Mouse (Mus musculus) kidney, adult 9 months (tissue): ENCODE measurements around the gene Retnla.
A peak's percentile ranks its signal among the peaks of the same experiment; 100 is the strongest.
"Not testable (repeated sequence)": the region's sequence is repeated elsewhere in the genome, so short reads cannot be mapped to it uniquely, and the experiment has no call there.

ENCODE experiments used
- DNase-seq: peaks from one replicate; pipeline ENCODE4 v3.0.0; 2022

Retnla gene

DNA sequence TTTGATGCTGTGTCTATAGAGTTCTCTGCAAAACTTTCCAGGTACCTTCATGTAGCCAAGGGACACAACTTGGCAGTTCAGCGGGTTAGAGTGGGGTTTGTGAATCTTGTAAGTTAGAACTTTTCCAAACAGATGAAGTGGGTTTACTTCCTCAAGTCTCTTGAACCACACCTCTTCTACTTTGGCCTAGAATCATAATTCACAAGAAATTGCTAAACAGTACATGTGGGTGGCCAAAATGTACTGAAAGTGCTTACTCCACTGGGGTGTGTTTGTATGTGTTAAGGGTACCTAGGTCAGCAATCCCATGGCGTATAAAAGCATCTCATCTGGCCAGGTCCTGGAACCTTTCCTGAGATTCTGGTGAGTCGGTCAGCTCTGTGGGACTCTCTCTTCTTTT is at the start of gene Retnla:
Gene Retnla, plus strand, starts transcription at position 286 of the 400 bp plus-strand sequence.
- DNase-seq, result no peak

DNA sequence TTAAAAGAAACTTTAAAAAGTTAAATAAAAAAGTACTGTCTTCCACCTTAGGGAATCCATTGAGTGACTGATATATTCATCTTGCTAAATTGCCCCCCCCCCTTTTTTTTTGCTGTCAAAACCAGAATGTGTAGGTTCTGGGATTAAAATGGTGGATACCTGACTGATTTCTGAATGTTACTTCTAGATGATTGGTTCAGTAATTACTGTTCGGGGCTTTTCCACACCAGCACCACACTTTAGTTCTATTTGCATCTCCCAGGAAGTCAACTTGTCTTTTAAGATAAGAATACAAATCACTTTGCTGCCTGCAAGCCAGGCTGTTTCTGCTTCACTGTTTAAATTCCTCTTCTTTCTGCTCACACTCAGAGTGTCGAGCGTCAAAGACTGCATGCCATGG is 44.1 kb upstream of the Retnla start:
- DNase-seq, result no peak

DNA sequence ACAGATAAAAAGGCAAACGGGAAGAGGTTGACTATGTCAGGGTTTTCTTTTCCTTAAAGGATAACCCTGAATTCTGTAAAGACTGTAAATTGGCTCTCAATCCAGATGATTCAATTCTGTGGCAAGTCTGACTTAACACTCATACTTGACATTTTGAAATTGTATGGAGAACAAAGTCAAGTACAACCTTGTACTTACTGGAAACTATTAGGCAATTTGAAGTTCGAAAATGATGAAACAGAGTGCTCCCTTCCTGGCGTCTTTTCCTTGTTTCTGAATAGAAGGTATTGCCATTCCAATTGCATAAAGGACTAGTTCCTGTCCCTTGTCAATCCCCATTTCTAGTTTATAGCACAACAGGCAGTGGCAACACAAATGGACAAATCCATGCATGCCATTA is 42.9 kb upstream of the Retnla start:
- no peak for DNase-seq

DNA sequence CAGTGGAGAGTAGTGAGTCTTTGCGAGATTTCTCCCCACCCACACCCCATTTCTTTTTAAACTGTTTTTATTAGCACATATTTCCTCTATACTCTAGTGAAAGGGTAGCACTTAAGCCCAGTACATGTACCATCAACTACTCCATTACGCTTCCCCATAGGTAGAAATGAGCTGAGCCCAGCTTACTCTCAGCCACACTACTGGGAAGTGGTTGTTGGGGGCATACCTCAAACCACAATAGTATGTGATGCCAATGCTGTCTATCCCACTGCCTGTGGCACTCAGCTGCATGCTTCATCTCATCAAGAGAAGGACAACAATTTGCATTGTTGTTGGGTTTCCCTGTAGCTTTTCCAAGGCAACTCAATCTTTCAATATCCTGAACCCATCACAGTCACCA is 41.4 kb upstream of the Retnla start:
- DNase-seq, result no peak

DNA sequence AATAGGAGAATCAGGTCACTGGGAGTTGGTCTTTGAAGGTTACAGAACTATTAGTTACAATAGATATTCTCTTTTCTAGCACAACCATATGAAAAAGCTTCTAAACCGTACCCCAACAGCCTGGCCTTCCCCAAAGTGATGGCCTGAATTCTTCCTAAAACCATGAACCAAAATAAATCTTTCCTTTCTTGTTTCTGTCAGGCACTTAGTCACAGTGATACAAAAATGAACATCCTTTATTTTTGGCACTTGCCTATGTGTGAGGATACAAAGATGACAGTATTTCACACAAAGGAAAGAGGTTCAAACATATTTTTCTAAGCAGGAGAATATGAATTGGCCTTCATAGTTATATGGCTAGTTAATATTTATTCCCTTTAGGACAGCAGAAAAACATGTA is 36.9 kb upstream of the Retnla start:
- DNase-seq, result no peak

DNA sequence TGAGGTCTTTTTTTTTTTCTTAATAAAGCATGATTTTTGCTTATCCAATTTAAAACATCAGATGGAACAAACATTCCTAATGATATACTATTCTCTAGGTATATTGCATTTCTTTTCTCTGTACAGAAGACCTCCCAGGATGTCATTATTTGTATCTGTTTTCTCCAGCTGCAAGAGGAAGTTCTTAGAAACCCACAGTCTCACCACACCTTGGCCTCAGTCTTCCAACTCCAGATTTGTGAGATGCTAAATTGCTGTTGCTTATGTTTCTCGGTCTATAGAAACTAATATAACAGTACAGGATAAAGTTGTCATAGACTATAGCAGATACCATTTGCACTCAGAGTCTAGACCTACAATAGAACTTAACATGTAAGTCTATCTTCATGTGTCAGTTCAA is 35.8 kb upstream of the Retnla start:
- no peak for DNase-seq

DNA sequence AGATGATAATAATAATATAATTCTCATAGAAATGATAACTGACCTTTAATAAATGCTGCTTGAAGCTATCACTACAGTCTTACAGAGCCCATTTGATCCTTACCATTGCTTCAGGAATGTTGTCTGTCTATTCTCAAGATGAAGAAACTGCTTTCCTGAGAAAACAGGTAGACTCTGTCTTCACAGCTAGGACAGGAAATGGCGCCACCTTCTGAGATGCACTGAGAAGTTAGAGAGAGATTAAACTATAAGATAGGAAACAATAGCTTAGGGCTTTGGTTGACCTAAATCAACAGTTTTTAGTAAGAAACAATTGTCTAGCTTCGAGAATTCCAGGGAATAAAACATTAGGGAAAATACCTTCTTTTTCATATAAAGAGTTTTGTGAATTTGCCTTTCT is 33.0 kb upstream of the Retnla start:
- DNase-seq, result no peak

DNA sequence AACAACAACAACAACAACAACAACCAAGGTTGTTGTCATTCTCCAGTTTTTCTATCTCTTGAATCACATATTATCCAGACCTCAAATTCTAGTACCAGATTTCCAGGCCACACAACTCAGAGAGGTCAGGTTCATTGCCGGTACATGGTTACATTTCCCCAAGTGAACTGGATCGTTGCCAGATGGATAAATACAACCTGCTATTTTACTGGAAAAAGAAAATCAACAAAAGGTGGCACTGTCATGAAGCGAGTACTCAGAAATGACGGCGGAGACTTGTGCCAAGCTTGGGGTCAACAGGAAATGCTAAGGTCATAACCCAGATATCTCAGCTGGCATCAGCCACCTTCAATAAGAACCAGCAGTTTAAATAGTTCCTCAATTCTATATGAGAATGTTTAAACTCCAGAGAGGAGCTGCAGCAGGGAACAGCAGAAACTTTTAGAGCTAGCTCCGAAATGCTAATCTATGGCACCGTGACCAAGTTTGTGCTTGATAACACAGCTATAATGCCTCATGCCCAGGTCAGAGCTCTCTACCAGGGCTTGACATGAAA is 30.4 kb upstream of the Retnla start:
- DNase-seq, result peak; percentile 1

DNA sequence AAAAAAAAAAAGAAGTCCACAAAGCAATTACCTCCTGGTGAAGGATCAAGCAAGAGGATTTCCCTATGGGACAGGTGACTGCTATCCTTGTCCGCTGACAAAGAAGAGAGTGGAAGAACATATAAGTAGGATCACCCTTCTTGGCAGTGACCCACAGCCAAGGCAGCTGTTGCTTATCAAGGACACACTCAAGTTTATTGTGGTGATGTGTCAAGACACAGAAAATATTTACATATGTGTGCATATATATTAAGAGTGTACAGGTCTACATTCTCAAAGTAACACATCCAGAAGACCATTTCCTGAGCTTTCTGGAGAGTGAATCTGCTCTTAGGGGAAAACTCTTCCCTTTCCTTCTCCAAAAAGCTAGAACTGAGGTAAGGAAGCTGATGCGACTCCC is 25.7 kb upstream of the Retnla start, which contains the start of gene Retnlb:
Gene Retnlb, plus strand, starts transcription at position 162 of the 400 bp plus-strand sequence.
- no peak for DNase-seq

DNA sequence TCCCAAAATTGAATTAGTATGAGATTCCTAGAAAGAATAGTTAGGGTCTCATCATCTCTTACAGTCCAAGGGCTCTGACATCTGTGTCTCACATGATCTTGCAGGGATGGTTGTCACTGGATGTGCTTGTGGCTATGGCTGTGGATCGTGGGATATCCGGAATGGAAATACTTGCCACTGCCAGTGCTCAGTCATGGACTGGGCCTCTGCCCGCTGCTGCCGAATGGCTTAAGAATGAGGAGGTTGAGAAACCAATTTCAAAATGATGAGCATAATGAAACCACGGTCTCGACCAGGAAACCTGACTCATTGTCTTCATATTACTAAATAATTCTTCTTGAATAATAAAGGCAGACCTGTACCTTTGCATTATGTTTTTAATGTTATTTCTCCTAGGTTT is 23.8 kb upstream of the Retnla start:
- DNase-seq, result no peak

DNA sequence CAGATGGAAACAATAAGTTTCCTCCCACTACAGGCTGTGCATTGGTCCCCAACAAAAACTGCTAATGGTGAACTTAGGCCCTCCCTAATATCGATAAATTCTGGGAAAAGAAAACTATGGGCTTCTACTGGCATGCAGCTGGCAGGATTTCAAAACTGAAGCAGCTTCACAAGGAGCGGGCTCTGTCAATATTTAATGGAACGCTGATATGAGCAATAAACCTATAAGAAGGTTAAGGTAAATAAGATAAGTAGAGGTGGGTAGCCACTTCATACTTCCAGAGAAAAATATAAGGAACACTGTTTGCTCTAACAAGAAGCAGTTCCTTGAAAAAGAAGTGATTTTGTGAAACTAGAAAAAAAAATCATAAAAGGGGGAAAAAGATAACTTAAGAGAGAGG is 15.9 kb upstream of the Retnla start:
- DNase-seq, result no peak

DNA sequence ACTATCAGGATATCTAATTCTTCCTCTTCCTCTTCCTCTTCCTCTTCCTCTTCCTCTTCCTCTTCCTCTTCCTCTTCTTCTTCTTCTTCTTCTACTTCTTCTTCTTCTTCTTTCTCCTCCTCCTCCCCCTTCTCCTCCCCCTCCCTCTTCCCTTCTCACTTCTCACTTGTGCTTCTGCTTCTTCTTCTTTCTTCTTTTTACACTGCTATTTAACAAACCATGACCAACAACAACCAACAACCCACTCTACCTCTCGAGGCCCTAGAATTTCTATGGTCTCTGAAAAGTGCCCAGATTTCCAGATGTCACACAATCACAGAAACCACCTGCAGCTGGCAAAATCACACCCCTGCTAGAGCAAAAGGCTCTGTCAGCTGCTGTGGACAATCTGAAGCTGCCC is 14.7 kb upstream of the Retnla start:
- DNase-seq, result no peak

DNA sequence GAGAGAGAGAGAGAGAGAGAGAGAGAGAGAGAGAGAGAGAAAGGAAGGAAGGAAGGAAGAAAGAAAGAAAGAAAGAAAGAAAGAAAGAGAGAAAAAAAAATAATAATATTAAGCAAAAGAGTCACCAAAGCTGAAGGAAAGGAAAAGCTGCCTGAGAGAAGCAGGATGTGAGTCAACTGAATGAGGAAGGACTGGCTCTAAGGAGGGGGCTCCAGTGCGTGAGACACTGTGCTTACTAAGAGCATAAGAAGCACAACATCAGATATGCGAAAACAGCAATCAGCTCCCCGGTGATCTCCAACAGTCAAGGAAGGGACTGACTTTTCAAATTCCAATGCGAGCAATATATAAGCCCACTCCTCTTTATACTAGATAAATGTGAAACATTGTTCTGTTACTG is 13.3 kb upstream of the Retnla start:
- DNase-seq, result no peak

DNA sequence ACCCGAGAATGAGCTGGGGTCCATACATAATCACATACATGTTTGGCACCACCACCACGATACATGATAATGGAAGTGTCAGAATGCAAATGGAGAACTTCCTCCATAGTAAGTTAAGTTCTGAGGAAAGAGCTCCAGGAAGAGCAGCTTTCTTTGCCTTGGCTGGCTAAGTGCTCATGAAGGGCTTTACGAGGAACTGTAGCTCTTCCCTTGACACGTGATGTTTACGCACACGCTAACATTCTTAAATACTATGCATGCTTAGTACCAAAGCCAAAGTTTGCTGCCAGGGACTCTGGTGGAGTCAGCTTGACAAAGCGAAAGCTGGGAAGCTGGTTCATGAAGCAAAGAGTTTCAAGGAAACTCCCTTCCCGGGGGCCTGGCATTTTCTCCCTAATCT is 10.3 kb upstream of the Retnla start:
- DNase-seq, result no peak

DNA sequence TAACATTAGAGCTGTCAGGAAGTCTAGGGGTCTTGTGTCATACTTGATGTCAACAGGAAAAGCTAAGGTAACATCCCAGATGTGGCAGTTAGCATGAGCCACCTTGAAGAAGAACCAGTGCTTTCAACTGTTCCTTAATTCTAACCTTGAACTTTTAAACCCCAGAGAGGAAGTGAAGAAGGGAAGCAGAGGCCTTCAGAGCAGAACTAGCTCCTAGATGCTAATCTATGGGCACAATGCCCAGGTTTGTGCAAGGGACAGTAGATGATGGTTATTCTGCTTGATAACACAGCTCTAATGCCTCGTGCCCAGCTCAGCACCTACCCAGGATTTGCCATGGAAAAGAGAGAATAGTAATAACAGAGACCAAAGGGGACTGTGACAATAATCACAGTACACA is 8.7 kb upstream of the Retnla start:
- DNase-seq, result not testable (repeated sequence)

DNA sequence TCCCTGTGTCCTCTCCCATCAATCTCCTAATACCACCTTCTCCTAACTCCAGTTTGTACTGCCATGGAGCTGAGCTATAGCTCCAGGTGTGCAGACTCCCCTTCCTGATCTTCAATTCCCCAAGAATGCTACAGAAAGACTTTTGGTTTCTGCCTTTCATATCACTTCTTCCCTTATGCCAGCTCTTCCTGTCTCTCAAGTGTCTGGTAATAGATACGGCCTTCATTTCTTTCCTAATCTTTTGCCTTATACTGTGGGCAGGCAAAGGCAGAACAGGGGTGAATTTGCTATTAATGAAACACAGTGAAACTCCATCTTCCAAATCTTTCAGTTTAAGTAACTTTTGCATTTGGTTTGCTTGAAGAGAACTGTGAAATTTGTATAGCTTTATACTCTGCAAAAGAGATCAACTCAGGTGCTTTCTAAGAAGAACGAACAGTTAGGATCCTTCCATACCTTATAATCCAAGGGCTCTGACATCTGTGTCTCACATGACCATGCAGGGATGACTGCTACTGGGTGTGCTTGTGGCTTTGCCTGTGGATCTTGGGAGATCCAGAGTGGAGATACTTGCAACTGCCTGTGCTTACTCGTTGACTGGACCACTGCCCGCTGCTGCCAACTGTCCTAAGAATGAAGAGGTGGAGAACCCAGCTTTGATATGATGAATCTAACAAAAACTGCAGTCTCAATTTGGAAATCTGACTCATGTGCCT is 1.5 kb downstream of the Retnla start:
- no peak for DNase-seq

DNA sequence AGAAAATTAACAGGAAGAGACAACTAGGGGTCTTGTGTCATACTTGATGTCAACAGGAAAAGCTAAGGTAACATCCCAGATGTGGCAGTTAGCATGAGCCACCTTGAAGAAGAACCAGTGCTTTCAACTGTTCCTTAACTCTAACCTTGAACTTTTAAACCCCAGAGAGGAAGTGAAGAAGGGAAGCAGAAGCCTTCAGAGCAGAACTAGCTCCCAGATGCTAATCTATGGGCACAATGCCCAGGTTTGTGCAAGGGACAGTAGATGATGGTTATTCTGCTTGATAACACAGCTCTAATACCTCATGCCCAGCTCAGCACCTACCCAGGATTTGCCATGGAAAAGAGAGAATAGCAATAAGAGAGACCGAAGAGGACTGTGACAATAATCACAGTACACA is 22.7 kb downstream of the Retnla start:
- peak; percentile 1 for DNase-seq

DNA sequence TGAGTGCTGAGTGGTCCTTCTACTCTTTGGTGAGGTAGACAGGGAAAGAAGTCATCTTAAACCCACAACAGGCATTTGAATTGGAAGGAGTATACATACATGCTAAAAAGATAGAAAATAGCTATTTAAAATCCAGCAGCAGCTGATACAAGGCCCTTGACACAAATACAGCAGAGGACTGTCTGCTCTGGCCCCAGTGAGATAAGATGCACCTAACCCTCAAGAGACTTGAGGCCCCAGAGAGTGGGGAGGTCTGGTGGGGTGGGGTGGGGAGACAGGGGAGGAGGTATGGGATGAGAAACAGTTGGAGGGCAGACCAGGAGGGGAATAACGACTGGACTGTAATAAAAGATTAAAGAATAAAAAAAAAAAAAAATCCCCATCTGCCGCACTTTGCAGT is 25.3 kb downstream of the Retnla start:
- no peak for DNase-seq

DNA sequence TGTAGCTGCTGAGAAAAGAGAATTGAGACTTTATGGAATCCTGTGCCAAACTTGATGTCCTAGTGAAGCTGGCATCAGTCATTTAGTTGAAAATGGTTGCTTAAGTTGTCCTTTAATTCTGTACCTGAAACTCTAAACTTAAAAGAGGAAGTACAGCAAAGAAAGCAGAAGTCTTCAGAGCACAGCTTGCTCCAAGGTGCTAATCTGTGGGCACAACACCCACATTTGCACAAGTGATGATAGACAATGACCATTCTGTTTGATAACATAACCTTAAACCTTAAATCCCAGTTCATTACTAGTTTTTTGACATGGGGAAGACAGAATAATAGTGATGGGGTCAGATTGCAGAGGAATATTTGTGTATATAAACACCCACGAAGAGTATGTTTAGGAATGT is 26.3 kb downstream of the Retnla start:
- no peak for DNase-seq

DNA sequence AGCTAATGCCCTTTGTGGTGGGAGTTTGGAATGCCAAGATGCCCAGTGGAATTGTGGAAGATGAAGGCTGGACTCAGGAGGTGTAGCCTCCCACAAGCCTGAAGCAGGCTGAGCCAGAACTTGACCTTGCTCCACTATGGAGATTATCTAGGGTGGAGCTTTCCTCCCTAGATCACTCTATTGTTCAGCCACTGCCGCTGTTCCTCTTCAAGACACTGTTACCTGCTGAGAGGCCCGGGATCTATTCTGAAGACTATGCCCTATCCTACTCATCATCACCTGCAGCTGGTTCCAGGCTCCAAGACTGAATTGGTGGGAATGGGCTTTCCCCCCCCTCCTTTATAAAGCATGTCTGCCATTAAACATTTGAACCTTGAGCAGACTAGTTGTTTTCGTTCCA is 27.3 kb downstream of the Retnla start:
- DNase-seq, result no peak

DNA sequence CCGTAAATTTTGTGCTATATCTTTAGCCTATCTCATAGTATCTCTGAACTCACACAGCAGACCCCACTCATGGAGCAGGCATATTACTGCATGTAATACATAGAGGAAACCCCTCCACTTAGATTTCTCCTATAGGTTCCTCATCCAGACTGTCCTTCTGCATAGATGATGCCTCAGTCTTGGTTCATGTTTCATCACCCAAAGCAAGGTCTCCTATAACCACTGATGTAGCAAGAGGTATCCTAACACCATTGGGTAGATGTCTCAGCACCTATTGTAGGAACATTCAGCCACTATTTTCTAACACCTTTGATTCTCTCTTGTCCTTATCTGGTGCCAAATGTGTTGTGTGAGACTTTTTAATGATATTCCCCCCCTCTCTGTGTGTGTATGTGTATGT is 29.4 kb downstream of the Retnla start:
- no peak for DNase-seq

DNA sequence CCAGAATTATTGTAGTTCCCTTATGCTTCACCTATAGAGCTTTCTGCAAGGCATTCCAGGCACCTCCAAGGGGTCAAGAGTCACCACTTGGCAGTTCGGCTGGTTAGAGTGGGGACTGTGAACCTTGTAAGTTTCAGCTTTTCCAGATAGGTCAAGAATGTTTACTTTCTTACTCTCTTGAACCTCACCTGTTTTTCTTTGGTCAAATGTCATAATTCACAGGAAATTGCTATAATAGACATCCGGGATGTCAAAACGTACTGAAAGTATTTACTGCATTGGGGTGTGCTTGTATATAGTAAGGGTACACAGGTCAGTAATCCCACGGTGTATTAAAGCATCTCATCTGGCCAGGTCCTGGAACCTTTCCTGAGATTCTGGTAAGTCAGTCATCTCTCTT is 30.0 kb downstream of the Retnla start, which contains the start of gene Retnlg:
Gene Retnlg, plus strand, starts transcription at position 301 of the 400 bp plus-strand sequence.
- no peak for DNase-seq

DNA sequence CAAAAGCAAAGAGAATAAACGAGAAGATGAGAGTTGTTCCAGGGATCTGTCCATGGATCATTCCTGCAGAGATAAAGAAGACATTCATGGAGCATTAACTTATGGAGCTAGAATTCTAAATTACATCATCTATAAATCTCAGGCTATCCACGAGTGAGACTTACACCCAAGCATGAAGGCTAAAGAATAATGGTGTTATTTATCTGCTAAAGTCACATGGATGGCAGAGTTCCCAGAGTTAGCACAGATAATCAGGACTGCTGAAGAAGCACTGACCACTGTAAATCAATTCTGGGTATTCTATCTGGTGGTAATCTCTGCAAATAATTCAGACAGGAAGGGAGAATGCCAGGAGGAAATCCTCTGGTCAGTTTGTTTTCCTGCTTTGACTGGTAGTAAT is 48.4 kb downstream of the Retnla start:
- DNase-seq, result no peak
